ENCODE assay signal across 22 mouse cellular contexts in genomic region chr9:116374343-116374742, GRCm38 (mm10).
DNase-seq lines count a peak whose midpoint lies in the region; ATAC-seq and TF ChIP-seq lines count a peak whose summit lies in the region.
"Had no signal": no experiment of that assay in that cellular context is flagged by ENCODE, and none has a peak within 500 bp of the region (broad histone marks: within the 10 kb centered on the region; RNA-seq: fewer than 3 reads in every experiment).

No protein-coding gene starts in this region.

- TF ChIP-seq EP300 in lung, postnatal 0 days (IDR thresholded peaks at IDR 0.05) = peak; percentile 39; the same call in 1 of the 2 replicates

- H3K9me3 ChIP-seq in lung, embryonic 14.5 days (ENCODE audit: low read depth, low read length) = no peaks in the 10 kb centered on the region
- no peaks in the 10 kb centered on the region for H3K9me3 ChIP-seq in lung, postnatal 0 days (ENCODE audit: low read length)
- H3K9me3 ChIP-seq: embryonic facial prominence, embryonic 13.5 days; embryonic facial prominence, embryonic 15.5 days; forebrain, embryonic 10.5 days; forebrain, embryonic 12.5 days had no signal

- H3K36me3 ChIP-seq in lung, embryonic 14.5 days (ENCODE audit: insufficient read depth) = no peaks in the 10 kb centered on the region
- H3K36me3 ChIP-seq in lung, postnatal 0 days (ENCODE audit: insufficient read depth, low read length) = no peaks in the 10 kb centered on the region
- H3K36me3 ChIP-seq: embryonic facial prominence, embryonic 13.5 days; embryonic facial prominence, embryonic 15.5 days; forebrain, embryonic 10.5 days; forebrain, embryonic 12.5 days had no signal

- H3K27me3 ChIP-seq in lung, embryonic 14.5 days (ENCODE audit: insufficient read depth, low read length) = no peaks in the 10 kb centered on the region
- no peaks in the 10 kb centered on the region for H3K27me3 ChIP-seq in lung, postnatal 0 days (replicated peaks; ENCODE audit: insufficient read depth, low read length)
- H3K27me3 ChIP-seq: embryonic facial prominence, embryonic 13.5 days; embryonic facial prominence, embryonic 15.5 days; forebrain, embryonic 12.5 days had no signal

- H3K4me3 ChIP-seq in lung, embryonic 14.5 days (ENCODE audit: low read depth, low read length) = no peak overlapping the region
- no peak overlapping the region for H3K4me3 ChIP-seq in lung, adult 2 months (replicated peaks; ENCODE audit: extremely low read depth, low read depth, low read length)
- no peak overlapping the region for H3K4me3 ChIP-seq in lung, postnatal 0 days (ENCODE audit: low read depth, low read length)
- H3K4me3 ChIP-seq: embryonic facial prominence, embryonic 13.5 days; embryonic facial prominence, embryonic 15.5 days; erythroblast, embryonic 14.5 days; forebrain, embryonic 10.5 days; forebrain, embryonic 12.5 days had no signal

- TF ChIP-seq CTCF in lung, embryonic 14.5 days (IDR thresholded peaks at IDR 0.05; ENCODE audit: low read depth) = no peak
- no peak for TF ChIP-seq CTCF in lung, adult 2 months (IDR thresholded peaks at IDR 0.05; ENCODE audit: insufficient read depth, low read length)
- no peak for TF ChIP-seq CTCF in lung, postnatal 0 days (IDR thresholded peaks at IDR 0.05)

- H3K4me2 ChIP-seq in lung, embryonic 14.5 days = no peak overlapping the region
- no peak overlapping the region for H3K4me2 ChIP-seq in lung, postnatal 0 days (replicated peaks; ENCODE audit: low read depth, low read length)
- H3K4me2 ChIP-seq: embryonic facial prominence, embryonic 13.5 days; embryonic facial prominence, embryonic 15.5 days; forebrain, embryonic 12.5 days had no signal

- WGBS in lung, embryonic 14.5 days = 42% methylated on average over 4 of the region's 4 CpGs
- WGBS in lung, adult 2 months = 63% methylated on average over 4 of the region's 4 CpGs
- 42% methylated on average over 4 of the region's 4 CpGs for WGBS in lung, postnatal 0 days

- no peak overlapping the region for H3K27ac ChIP-seq in lung, embryonic 14.5 days (ENCODE audit: low read depth)
- H3K27ac ChIP-seq in lung, postnatal 0 days (ENCODE audit: low read length) = no peak overlapping the region
- H3K27ac ChIP-seq: embryonic facial prominence, embryonic 13.5 days; embryonic facial prominence, embryonic 15.5 days; forebrain, embryonic 10.5 days; forebrain, embryonic 12.5 days had no signal

- H3K9ac ChIP-seq in lung, embryonic 14.5 days = no peak overlapping the region
- no peak overlapping the region for H3K9ac ChIP-seq in lung, postnatal 0 days (replicated peaks; ENCODE audit: low read depth)
- H3K9ac ChIP-seq: embryonic facial prominence, embryonic 13.5 days; embryonic facial prominence, embryonic 15.5 days; forebrain, embryonic 12.5 days had no signal

- no peaks in the 10 kb centered on the region for H3K4me1 ChIP-seq in lung, embryonic 14.5 days (ENCODE audit: insufficient read depth)
- H3K4me1 ChIP-seq in lung, adult 2 months (ENCODE audit: control insufficient read depth, insufficient read depth, low read length) = no peaks in the 10 kb centered on the region
- H3K4me1 ChIP-seq in lung, postnatal 0 days (ENCODE audit: insufficient read depth, low read depth, low read length) = peaks cover 7% of the 10 kb centered on the region; the same call in 1 of the 2 replicates
- H3K4me1 ChIP-seq: forebrain, embryonic 10.5 days; forebrain, embryonic 12.5 days had no signal

- peak; percentile 48 for DNase-seq in lung, embryonic 14.5 days
- DNase-seq in lung, adult 2 months = no peak
- peak; percentile 42 for DNase-seq in lung, postnatal 0 days (ENCODE audit: low spot score)
- DNase-seq in lung, postnatal 14 days = no peak
- DNase-seq in 3T3-L1 (ENCODE audit: low read depth, low spot score) = peak; percentile 33
- DNase-seq: adrenal gland, adult 2 months; adrenal gland, postnatal 10 days; adrenal gland, postnatal 25 days; cerebellum, adult 11 months; cerebellum, adult 18-20 months; cerebellum, adult 8-10 months; cerebellum, adult 9-11 months; cerebellum, postnatal 14 days; cerebellum, postnatal 36 days; embryo, embryonic 11 days had no signal

- ATAC-seq in lung, embryonic 14.5 days (ENCODE audit: insufficient read depth) = peak; percentile 52; the same call in 1 of the 2 replicates
- peak; percentile 42 for ATAC-seq in lung, postnatal 0 days
- ATAC-seq: forebrain, embryonic 14.5 days; forebrain, embryonic 16.5 days had no signal

- TF ChIP-seq POLR2A in lung, adult 2 months (IDR thresholded peaks at IDR 0.05; ENCODE audit: borderline replicate concordance, extremely low read depth, low read depth, low read length) = no peak

Comparison
In these comparisons a context has a peak if more than half of its experiments do, and no peak if none do; other contexts are left out.
1. DNase-seq: peak in lung, embryonic 14.5 days (single experiment), lung, postnatal 0 days (single experiment) and 3T3-L1 (single experiment); none in lung, adult 2 months (single experiment) and lung, postnatal 14 days (single experiment).